Mouse (Mus musculus): ENCODE data around the gene Avpr1a. TPM values are rescaled to one million over a fixed set of nuclear protein-coding genes. Genes with fewer than 3 reads are reported as not detected.

Gene Avpr1a
- not detected in 2 replicates for polyA plus RNA-seq (2012)

- no peak for TF ChIP-seq GATA1 (IDR thresholded peaks at IDR 0.05; ENCODE audit: low read length)
Measured at GRCm38 (mm10) chr10:122447861-122448716, at the start of gene Avpr1a. Gene Avpr1a (plus strand): TSS chr10:122448499.

- TF ChIP-seq GATA1 (IDR thresholded peaks at IDR 0.05; ENCODE audit: low read length): no peak
Measured at GRCm38 (mm10) chr10:122402270-122402669, 46.0 kb upstream of the Avpr1a start.

GRCm38 (mm10) chr10:122406333-122406732 is 42.0 kb upstream of the Avpr1a start:
- no peak for TF ChIP-seq GATA1 (IDR thresholded peaks at IDR 0.05; ENCODE audit: low read length)

GRCm38 (mm10) chr10:122408697-122409409 is 39.4 kb upstream of the Avpr1a start:
- TF ChIP-seq GATA1 (IDR thresholded peaks at IDR 0.05; ENCODE audit: low read length): no peak

GRCm38 (mm10) chr10:122410791-122411190 is 37.5 kb upstream of the Avpr1a start:
- TF ChIP-seq GATA1 (IDR thresholded peaks at IDR 0.05; ENCODE audit: low read length): no peak

GRCm38 (mm10) chr10:122432690-122433089 is 15.6 kb upstream of the Avpr1a start:
- no peak for TF ChIP-seq GATA1 (IDR thresholded peaks at IDR 0.05; ENCODE audit: low read length)

- no peak for TF ChIP-seq GATA1 (IDR thresholded peaks at IDR 0.05; ENCODE audit: low read length)
Measured at GRCm38 (mm10) chr10:122447275-122447674, 1.0 kb upstream of the Avpr1a start.

GRCm38 (mm10) chr10:122448717-122449611 is 665 bp downstream of the Avpr1a start:
- no peak for TF ChIP-seq GATA1 (IDR thresholded peaks at IDR 0.05; ENCODE audit: low read length)

- TF ChIP-seq GATA1 (IDR thresholded peaks at IDR 0.05; ENCODE audit: low read length): no peak
Measured at GRCm38 (mm10) chr10:122449856-122450255, 1.6 kb downstream of the Avpr1a start.

- no peak for TF ChIP-seq GATA1 (IDR thresholded peaks at IDR 0.05; ENCODE audit: low read length)
Measured at GRCm38 (mm10) chr10:122453466-122453865, 5.2 kb downstream of the Avpr1a start.

GRCm38 (mm10) chr10:122455793-122456192 is 7.5 kb downstream of the Avpr1a start:
- TF ChIP-seq GATA1 (IDR thresholded peaks at IDR 0.05; ENCODE audit: low read length): no peak

GRCm38 (mm10) chr10:122476846-122477245 is 28.5 kb downstream of the Avpr1a start:
- no peak for TF ChIP-seq GATA1 (IDR thresholded peaks at IDR 0.05; ENCODE audit: low read length)

GRCm38 (mm10) chr10:122498551-122498950 is 50.3 kb downstream of the Avpr1a start:
- TF ChIP-seq GATA1 (IDR thresholded peaks at IDR 0.05; ENCODE audit: low read length): no peak

- no peak for TF ChIP-seq GATA1 (IDR thresholded peaks at IDR 0.05; ENCODE audit: low read length)
Measured at GRCm38 (mm10) chr10:122499306-122499705, 51.0 kb downstream of the Avpr1a start.

Other genes starting within 250 kb of the Avpr1a start
- not detected in 2 replicates for gene Ppm1h, start 230.3 kb downstream of the Avpr1a start, polyA plus RNA-seq (2012)